Mouse (Mus musculus): ENCODE results near the gene Oxt. TPM values are rescaled to one million over a fixed set of nuclear protein-coding genes. Genes with fewer than 3 reads are reported as not detected.
A peak's percentile ranks its signal among the peaks of the same experiment; 100 is the strongest.

Oxt gene
- polyA plus RNA-seq, 1 experiment from 2014 or later = not detected

GRCm38 (mm10) chr2:130581201-130581600 lies 5.2 kb downstream of the Oxt start:
- WGBS = 3% methylated on average over 16 of the region's 16 CpGs
- Histone ChIP-seq H3K4me2 (peak overlapping the region; percentile 49), H3K36me3 (no peaks in the 10 kb centered on the region), H3K27ac (no peak overlapping the region), H3K9me3 (no peaks in the 10 kb centered on the region), H3K27me3 (peaks cover 81% of the 10 kb centered on the region), H3K4me3 (peak overlapping the region; percentile 31), H3K9ac (no peak overlapping the region), H3K4me1 (replicated peaks) (peaks cover 29% of the 10 kb centered on the region)
- no peak for ATAC-seq (ENCODE audit: low FRiP score)

DNA sequence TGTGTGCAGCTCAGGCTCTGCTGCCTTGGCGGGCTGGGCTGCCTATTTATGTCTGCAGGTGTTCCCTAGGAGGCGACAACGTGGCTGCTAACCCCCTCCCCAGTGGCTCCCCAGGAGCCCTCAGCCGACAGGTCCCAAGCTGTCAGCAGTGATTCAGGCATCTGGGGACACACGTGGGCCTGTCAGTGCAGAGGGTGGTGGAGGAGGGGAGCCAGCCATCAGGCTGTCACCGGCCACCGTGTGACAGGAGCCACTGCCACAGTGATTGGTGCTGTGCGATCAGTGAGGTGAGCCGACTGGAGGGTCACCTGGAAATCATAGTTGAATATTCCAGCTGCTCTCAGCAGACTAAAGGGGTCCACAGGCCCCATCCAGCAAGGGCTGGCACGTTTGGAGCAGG lies 6.6 kb downstream of the Oxt start, which contains the start of gene Avp:
TSS of gene Avp (minus strand) at position 3 of the 400 bp plus-strand sequence.
- Histone ChIP-seq H3K9me3 (no peaks in the 10 kb centered on the region), H3K27me3 (peaks cover 67% of the 10 kb centered on the region), H3K27ac (no peak within 1 kb of the TSS), H3K36me3 (no peaks in the 10 kb centered on the region), H3K4me1 (replicated peaks) (peaks cover 15% of the 10 kb centered on the region), H3K4me2 (no peak within 1 kb of the TSS), H3K9ac (no peak within 1 kb of the TSS), H3K4me3 (0 out of 2 replicates have a peak within 1 kb of the TSS, but pooled peaks have one; percentile 31)
- no peak for ATAC-seq (ENCODE audit: low FRiP score)
- 36% methylated on average over 10 of the region's 10 CpGs for WGBS

DNA sequence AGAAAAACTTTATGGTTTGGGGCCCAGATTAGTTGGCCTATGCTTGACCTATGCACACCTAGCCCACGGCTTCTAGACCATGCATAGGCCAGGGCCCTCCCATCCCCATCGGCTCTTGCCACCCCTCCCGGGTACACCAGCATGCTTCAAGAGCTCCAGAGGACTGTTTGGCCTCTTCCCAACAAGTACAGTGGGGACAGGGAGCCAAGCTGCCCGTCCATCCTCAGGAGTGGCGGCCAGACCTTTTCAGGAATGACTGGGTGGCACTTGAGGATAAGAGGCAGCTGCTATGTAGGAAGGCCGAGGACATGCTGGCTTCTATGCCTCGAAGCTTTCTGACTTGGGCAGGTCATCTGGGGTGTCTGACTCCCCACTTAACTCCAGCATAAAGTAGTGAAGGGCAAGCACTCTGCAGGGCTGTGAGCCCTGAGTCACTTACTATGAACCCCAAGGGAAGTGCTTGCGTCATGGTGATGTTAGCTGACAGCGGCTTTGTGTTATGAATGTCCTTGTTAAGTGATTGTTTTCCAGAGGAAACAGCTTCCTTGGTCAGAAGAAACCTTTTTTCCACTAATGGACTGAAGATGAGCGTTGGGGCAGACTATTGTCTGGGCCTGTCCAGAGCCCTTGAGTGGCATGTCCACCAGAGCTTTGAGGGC lies 8.1 kb downstream of the Oxt start:
- no peaks in the 10 kb centered on the region for H3K9me3 ChIP-seq
- H3K4me3 ChIP-seq = no peak overlapping the region
- no peak overlapping the region for H3K27ac ChIP-seq
- 79% methylated on average over 10 of the region's 10 CpGs for WGBS
- ATAC-seq (ENCODE audit: low FRiP score) = no peak
- H3K27me3 ChIP-seq = peaks cover 53% of the 10 kb centered on the region
- no peak overlapping the region for H3K4me2 ChIP-seq
- no peak overlapping the region for H3K9ac ChIP-seq
- H3K36me3 ChIP-seq = no peaks in the 10 kb centered on the region
- H3K4me1 ChIP-seq (replicated peaks) = peaks cover 12% of the 10 kb centered on the region

DNA sequence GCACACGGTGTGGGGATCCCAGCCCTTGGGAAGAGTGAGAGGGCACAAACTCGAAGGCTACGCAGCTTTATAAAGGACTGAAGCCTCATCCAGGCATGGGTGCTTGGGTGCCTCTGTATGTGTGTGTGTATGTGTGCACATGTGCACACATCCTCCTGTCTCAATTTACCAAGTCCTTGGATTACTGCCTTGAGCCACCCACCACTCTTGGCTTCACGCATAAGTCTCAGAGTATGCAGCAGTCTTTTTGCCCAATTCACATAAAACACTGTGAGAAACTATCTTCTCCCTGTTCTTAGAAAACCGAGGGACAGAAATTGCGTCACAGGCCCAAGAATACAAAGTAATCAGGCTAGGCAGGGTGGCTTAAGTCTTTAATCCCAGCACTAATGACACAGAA lies 10.0 kb downstream of the Oxt start:
- Histone ChIP-seq H3K9ac (no peak overlapping the region), H3K4me3 (no peak overlapping the region), H3K27me3 (peaks cover 33% of the 10 kb centered on the region), H3K4me2 (no peak overlapping the region), H3K9me3 (no peaks in the 10 kb centered on the region), H3K4me1 (replicated peaks) (peaks cover 3% of the 10 kb centered on the region), H3K27ac (no peak overlapping the region), H3K36me3 (peaks cover 10% of the 10 kb centered on the region)
- no peak for ATAC-seq (ENCODE audit: low FRiP score)
- 87% methylated on average over 6 of the region's 6 CpGs for WGBS

DNA sequence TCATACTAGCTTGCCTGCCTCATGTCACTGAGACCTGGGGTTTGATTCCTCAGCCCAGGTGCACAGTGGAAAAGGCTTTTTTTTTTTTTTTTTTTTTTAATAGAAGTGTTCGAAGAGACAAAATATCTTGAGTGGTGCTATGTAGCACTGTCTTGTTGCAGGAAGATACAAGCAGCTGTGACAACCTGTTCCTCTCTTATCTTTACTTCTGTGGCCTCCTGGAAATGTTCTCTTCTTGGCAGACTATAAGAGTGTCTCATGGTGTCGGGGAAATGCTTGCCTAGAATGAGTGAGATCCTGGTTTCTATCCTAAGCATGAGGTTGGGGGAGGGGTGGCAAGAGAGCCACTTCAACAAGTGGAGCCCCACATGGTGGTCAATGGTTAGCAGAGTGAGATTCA lies 12.4 kb downstream of the Oxt start:
- no peak overlapping the region for H3K4me3 ChIP-seq
- H3K4me2 ChIP-seq = no peak overlapping the region
- no peaks in the 10 kb centered on the region for H3K4me1 ChIP-seq (replicated peaks)
- no peak overlapping the region for H3K9ac ChIP-seq
- H3K27ac ChIP-seq = no peak overlapping the region
- ATAC-seq (ENCODE audit: low FRiP score) = no peak
- H3K27me3 ChIP-seq = peaks cover 9% of the 10 kb centered on the region
- H3K36me3 ChIP-seq = peaks cover 22% of the 10 kb centered on the region
- H3K9me3 ChIP-seq = no peaks in the 10 kb centered on the region
- WGBS = 85% methylated on average over 2 of the region's 2 CpGs

DNA sequence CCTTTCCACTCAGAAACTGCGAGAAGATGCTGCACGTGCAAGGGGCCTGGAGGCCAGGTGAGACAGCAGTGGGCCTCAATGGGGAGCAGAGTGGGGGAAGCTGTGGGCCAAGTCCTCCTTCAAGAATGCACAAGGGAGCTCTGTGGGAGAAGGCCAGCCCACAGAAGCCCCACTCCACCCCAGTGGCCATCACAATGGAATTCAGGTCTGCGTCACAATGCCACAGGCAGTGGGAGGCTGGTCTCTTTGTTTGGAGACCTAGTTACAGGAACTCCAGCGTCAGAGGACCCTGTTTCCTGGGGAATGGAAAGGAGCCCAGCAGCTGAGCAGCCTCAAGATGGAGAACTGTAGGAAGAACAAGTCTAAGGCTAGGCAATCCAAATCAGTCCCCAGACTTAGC lies 13.2 kb downstream of the Oxt start:
- Histone ChIP-seq H3K27ac (no peak overlapping the region), H3K27me3 (0 out of 2 replicates have a peak, but pooled peaks cover 5% of the 10 kb centered on the region), H3K9ac (no peak overlapping the region), H3K4me1 (replicated peaks) (no peaks in the 10 kb centered on the region), H3K4me3 (no peak overlapping the region), H3K4me2 (no peak overlapping the region), H3K9me3 (no peaks in the 10 kb centered on the region), H3K36me3 (peaks cover 25% of the 10 kb centered on the region)
- no peak for ATAC-seq (ENCODE audit: low FRiP score)
- 58% methylated on average over 4 of the region's 4 CpGs for WGBS

GRCm38 (mm10) chr2:130589761-130590160 lies 13.8 kb downstream of the Oxt start:
- no peaks in the 10 kb centered on the region for H3K27me3 ChIP-seq
- H3K9me3 ChIP-seq = no peaks in the 10 kb centered on the region
- no peak overlapping the region for H3K27ac ChIP-seq
- no peak for ATAC-seq (ENCODE audit: low FRiP score)
- H3K36me3 ChIP-seq = peaks cover 30% of the 10 kb centered on the region
- no peak overlapping the region for H3K9ac ChIP-seq
- 100% methylated on average over 2 of the region's 2 CpGs for WGBS
- no peaks in the 10 kb centered on the region for H3K4me1 ChIP-seq (replicated peaks)
- H3K4me2 ChIP-seq = no peak overlapping the region
- no peak overlapping the region for H3K4me3 ChIP-seq

DNA sequence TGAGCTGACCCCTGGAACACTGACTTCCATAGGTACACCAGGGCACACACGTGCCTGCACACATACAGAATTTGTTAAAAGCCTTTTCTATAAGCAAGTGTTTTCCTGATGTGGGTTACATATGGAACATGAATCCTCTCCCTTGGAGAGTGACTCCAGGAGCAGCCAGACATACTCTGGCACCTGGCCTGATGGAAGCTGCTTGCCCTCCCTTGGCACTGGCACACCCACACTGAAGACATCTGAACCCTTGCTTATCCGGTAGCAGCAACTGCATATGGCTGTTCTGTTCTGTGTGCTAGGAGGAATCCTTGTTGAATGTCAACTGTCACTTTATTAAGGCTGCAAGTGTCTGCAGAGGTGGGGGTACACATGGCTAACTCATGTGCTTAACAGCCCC lies 15.0 kb downstream of the Oxt start:
- 93% methylated on average over 2 of the region's 2 CpGs for WGBS
- no peak overlapping the region for H3K9ac ChIP-seq
- peaks cover 42% of the 10 kb centered on the region for H3K36me3 ChIP-seq
- H3K4me3 ChIP-seq = no peak overlapping the region
- no peaks in the 10 kb centered on the region for H3K27me3 ChIP-seq
- H3K27ac ChIP-seq = no peak overlapping the region
- no peak overlapping the region for H3K4me2 ChIP-seq
- H3K4me1 ChIP-seq (replicated peaks) = no peaks in the 10 kb centered on the region
- no peak for ATAC-seq (ENCODE audit: low FRiP score)
- no peaks in the 10 kb centered on the region for H3K9me3 ChIP-seq

DNA sequence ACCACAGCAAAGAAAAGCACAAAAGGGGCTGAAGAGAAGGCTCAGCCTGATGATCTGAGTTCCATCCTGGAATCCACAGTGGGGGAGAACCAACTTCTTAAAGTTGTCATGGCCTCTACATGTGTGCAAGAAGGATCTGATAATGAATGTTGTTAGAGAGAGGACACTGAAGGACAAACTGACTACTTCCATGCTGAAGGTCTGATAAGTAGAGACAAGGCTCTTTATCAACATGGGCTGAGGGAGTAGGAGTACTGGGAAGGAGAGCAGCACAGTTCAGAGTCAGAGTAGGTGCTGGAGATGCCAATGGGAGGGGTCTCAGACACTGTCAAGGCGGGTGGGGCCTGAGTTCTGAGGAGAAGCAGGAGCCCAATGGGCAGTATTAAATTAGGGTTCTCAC lies 19.6 kb downstream of the Oxt start:
- Histone ChIP-seq H3K4me2 (no peak overlapping the region), H3K4me3 (no peak overlapping the region), H3K36me3 (peaks cover 76% of the 10 kb centered on the region), H3K27ac (no peak overlapping the region), H3K9me3 (no peaks in the 10 kb centered on the region), H3K4me1 (replicated peaks) (no peaks in the 10 kb centered on the region), H3K27me3 (no peaks in the 10 kb centered on the region), H3K9ac (no peak overlapping the region)
- ATAC-seq (ENCODE audit: low FRiP score) = no peak
- WGBS = 96% methylated on average over 1 of the region's 1 CpGs

DNA sequence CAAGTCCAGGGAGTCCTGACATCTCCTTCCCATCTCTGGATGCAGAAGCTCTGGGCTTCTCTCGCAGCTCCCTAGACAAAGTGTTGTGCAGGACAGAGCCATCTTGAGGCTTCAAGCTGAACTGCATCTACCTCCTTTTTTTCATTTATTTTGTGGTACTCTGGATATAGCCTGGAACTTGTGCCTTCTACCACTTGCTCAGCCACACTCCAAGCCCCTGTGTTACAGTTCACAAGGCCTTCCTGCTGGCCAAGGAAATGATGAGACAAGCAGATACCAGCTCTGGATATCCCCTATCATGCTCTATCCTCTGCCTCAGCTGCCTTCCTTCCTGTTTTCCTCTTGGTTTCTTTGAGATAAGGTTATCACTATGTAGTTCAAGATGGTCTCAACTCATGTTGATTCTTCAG lies 21.6 kb downstream of the Oxt start:
- H3K4me3 ChIP-seq = no peak overlapping the region
- H3K27me3 ChIP-seq = no peaks in the 10 kb centered on the region
- no peak overlapping the region for H3K27ac ChIP-seq
- no peak overlapping the region for H3K9ac ChIP-seq
- H3K36me3 ChIP-seq = peaks cover 80% of the 10 kb centered on the region
- 8% methylated on average over 1 of the region's 1 CpGs for WGBS
- no peaks in the 10 kb centered on the region for H3K9me3 ChIP-seq
- no peak overlapping the region for H3K4me2 ChIP-seq
- no peak for ATAC-seq (ENCODE audit: low FRiP score)
- no peaks in the 10 kb centered on the region for H3K4me1 ChIP-seq (replicated peaks)

GRCm38 (mm10) chr2:130598399-130598798 lies 22.4 kb downstream of the Oxt start:
- H3K36me3 ChIP-seq = peaks cover 84% of the 10 kb centered on the region
- ATAC-seq (ENCODE audit: low FRiP score) = no peak
- H3K4me2 ChIP-seq = no peak overlapping the region
- no peaks in the 10 kb centered on the region for H3K4me1 ChIP-seq (replicated peaks)
- H3K4me3 ChIP-seq = no peak overlapping the region
- H3K9me3 ChIP-seq = no peaks in the 10 kb centered on the region
- H3K9ac ChIP-seq = no peak overlapping the region
- no peaks in the 10 kb centered on the region for H3K27me3 ChIP-seq
- H3K27ac ChIP-seq = no peak overlapping the region
- 79% methylated on average over 3 of the region's 3 CpGs for WGBS

DNA sequence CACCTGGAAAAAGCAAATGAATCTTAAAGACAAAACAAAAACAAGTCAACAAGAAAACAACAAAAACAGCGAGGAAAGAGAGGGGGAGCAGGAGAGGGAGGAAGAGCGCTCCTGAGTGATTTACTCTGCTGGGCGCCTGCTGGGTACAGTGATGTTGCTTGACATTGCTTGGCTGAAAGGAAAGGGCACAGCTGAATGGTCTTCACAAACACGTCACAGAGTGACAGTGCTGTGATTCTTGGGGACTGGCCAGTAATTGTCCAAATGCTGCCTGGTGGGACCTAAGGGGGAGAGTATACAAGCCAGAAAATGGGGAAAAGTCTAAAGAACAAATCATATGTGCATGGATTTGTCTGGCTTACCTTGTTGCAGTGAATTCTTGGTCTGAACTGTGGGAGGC lies 26.2 kb downstream of the Oxt start:
- no peak for ATAC-seq (ENCODE audit: low FRiP score)
- Histone ChIP-seq H3K4me3 (no peak overlapping the region), H3K9ac (no peak overlapping the region), H3K4me1 (replicated peaks) (no peaks in the 10 kb centered on the region), H3K36me3 (peaks cover 64% of the 10 kb centered on the region), H3K9me3 (no peaks in the 10 kb centered on the region), H3K27me3 (no peaks in the 10 kb centered on the region), H3K4me2 (no peak overlapping the region), H3K27ac (no peak overlapping the region)
- whole genome bisulfite sequencing = 87% methylated on average over 4 of the region's 4 CpGs

- WGBS = 70% methylated on average over 3 of the region's 3 CpGs
- H3K4me1 ChIP-seq (replicated peaks) = no peaks in the 10 kb centered on the region
- no peaks in the 10 kb centered on the region for H3K9me3 ChIP-seq
- no peak overlapping the region for H3K9ac ChIP-seq
- H3K36me3 ChIP-seq = peaks cover 45% of the 10 kb centered on the region
- no peaks in the 10 kb centered on the region for H3K27me3 ChIP-seq
- H3K4me2 ChIP-seq = no peak overlapping the region
- no peak overlapping the region for H3K4me3 ChIP-seq
- no peak overlapping the region for H3K27ac ChIP-seq
- no peak for ATAC-seq (ENCODE audit: low FRiP score)
These were observed 37.1 kb downstream of the Oxt start for GRCm38 (mm10) chr2:130613091-130613490.
